In genomic region chr9:111473686-111474457, GRCm38 (mm10) we compare ENCODE assay signal across 17 mouse cellular contexts. TPM values are rescaled to one million over a fixed set of nuclear protein-coding genes. Genes with fewer than 3 reads are reported as not detected.
DNase-seq lines count a peak whose midpoint lies in the region; ATAC-seq lines count a peak whose summit lies in the region.
"Had no signal": no experiment of that assay in that cellular context is flagged by ENCODE, and none has a peak within 500 bp of the region (broad histone marks: within the 10 kb centered on the region; RNA-seq: fewer than 3 reads in every experiment).

No protein-coding gene starts in this region.

- H3K9me3 ChIP-seq in hindbrain, embryonic 12.5 days (replicated peaks), result no peaks in the 10 kb centered on the region
- no peaks in the 10 kb centered on the region for H3K9me3 ChIP-seq in hindbrain, embryonic 10.5 days

- no peak overlapping the region for H3K4me2 ChIP-seq in hindbrain, embryonic 12.5 days (replicated peaks)
- H3K4me2 ChIP-seq: liver, embryonic 11.5 days had no signal

- DNase-seq in hindbrain, embryonic 10.5 days (ENCODE audit: low spot score), result no peak
- peak; percentile 23 for DNase-seq in testis, postnatal 14 days (ENCODE audit: low spot score)
- no peak for DNase-seq in testis, postnatal 10 days (ENCODE audit: low spot score)
- DNase-seq in kidney, postnatal 14 days, result peak; percentile 81
- DNase-seq in right cerebral cortex, postnatal 25 days, result no peak
- no peak for DNase-seq in lung, postnatal 10 days
- DNase-seq in urinary bladder, adult 18-20 months (ENCODE audit: low spot score in 2 of 2), result no peak
- DNase-seq: B cell, adult 2 months; cerebellum, adult 2 months; embryo, embryonic 11 days; lung, postnatal 4 days had no signal

- no peaks in the 10 kb centered on the region for H3K36me3 ChIP-seq in hindbrain, embryonic 12.5 days
- no peaks in the 10 kb centered on the region for H3K36me3 ChIP-seq in hindbrain, embryonic 10.5 days

- H3K9ac ChIP-seq in hindbrain, embryonic 12.5 days, result no peak overlapping the region

- 0 out of 2 replicates have a peak overlapping the region, but pooled peaks have one; percentile 23 for H3K27ac ChIP-seq in hindbrain, embryonic 12.5 days
- H3K27ac ChIP-seq in hindbrain, embryonic 10.5 days, result no peak overlapping the region; the same call in 1 of the 2 replicates
- H3K27ac ChIP-seq: left cerebral cortex, adult 2 months had no signal

- peak; percentile 62; the same call in 1 of the 2 replicates for ATAC-seq in hindbrain, embryonic 12.5 days (ENCODE audit: low FRiP score)
- ATAC-seq: activated CD4-positive, CD25-positive, alpha-beta regulatory T cell, adult 4 months; intestine, embryonic 16.5 days had no signal

- peaks cover 10% of the 10 kb centered on the region for H3K4me1 ChIP-seq in hindbrain, embryonic 12.5 days
- peaks cover 12% of the 10 kb centered on the region for H3K4me1 ChIP-seq in hindbrain, embryonic 10.5 days (replicated peaks)

- 60% methylated on average over 21 of the region's 21 CpGs for WGBS in hindbrain, embryonic 12.5 days
- 77% methylated on average over 21 of the region's 21 CpGs for WGBS in hindbrain, embryonic 10.5 days

- no peak overlapping the region for H3K4me3 ChIP-seq in hindbrain, embryonic 12.5 days
- no peak overlapping the region for H3K4me3 ChIP-seq in hindbrain, embryonic 10.5 days
- H3K4me3 ChIP-seq: erythroblast, embryonic 14.5 days; left cerebral cortex, adult 2 months had no signal

- H3K27me3 ChIP-seq in hindbrain, embryonic 12.5 days, result no peaks in the 10 kb centered on the region
- H3K27me3 ChIP-seq in hindbrain, embryonic 10.5 days (ENCODE audit: insufficient read depth, poor library complexity, severe bottlenecking), result no peaks in the 10 kb centered on the region

RNA-seq across cellular contexts. Expression of gene Dclk3, which starts 35.0 kb away (rescaled TPM):
- polyA plus RNA-seq in hindbrain, embryonic 12.5 days (2016; fragmentation: Nextera tagmentation; extraction: Ambion mirVana), result 1.8 and 2.7 TPM in 2 replicates
- polyA plus RNA-seq in hindbrain, embryonic 10.5 days (2016; fragmentation: Nextera tagmentation; extraction: Ambion mirVana), result 0.30 and 0.35 TPM in 2 replicates
- polyA plus RNA-seq: activated CD4-positive, CD25-positive, alpha-beta regulatory T cell, adult 4 months; erythroblast, embryonic 14.5 days had no signal

Comparison
In these comparisons a context has a peak if more than half of its experiments do, and no peak if none do; other contexts are left out.
1. DNase-seq: peak in testis, postnatal 14 days (single experiment) and kidney, postnatal 14 days (single experiment); none in hindbrain, embryonic 10.5 days (single experiment), testis, postnatal 10 days (single experiment), right cerebral cortex, postnatal 25 days (single experiment), lung, postnatal 10 days (single experiment) and urinary bladder, adult 18-20 months (0 of 2).